Mouse (Mus musculus) stomach, embryonic 15.5 days (tissue): ENCODE results near the gene Wdr82. TPM values are rescaled to one million over a fixed set of nuclear protein-coding genes. Genes with fewer than 3 reads are reported as not detected.
A peak's percentile ranks its signal among the peaks of the same experiment; 100 is the strongest.

Experiments used
- ATAC-seq: fragments of 200-750 bp; cut with Nextera tagmentation; 2 replicates; pipeline ENCODE4 v1.8.0; 2017; ENCODE audit warnings: low read depth, moderate number of reproducible peaks, moderate TSS enrichment; ENCODE audit not compliant: insufficient read depth, low FRiP score
- H3K27ac ChIP-seq: fragments of 300-500 bp; sonication (generic); 2 replicates; pipeline ENCODE4 v1.5.1; 2015; ENCODE audit warnings: mild to moderate bottlenecking, inconsistent platforms
- H3K27me3 ChIP-seq: fragments of 300-500 bp; sonication (generic); replicated peaks from 2 replicates; pipeline ENCODE4 v1.6.1; 2015; ENCODE audit warnings: inconsistent platforms
- H3K36me3 ChIP-seq: fragments of 300-500 bp; sonication (generic); 2 replicates; pipeline ENCODE4 v1.6.1; 2015; ENCODE audit warnings: inconsistent platforms
- H3K4me1 ChIP-seq: fragments of 300-500 bp; sonication (generic); 2 replicates; pipeline ENCODE4 v1.6.1; 2015; ENCODE audit warnings: inconsistent platforms
- H3K4me2 ChIP-seq: fragments of 300-500 bp; sonication (generic); 2 replicates; pipeline ENCODE4 v1.6.1; 2015; ENCODE audit warnings: mild to moderate bottlenecking, inconsistent platforms
- H3K4me3 ChIP-seq: fragments of 300-500 bp; sonication (generic); replicated peaks from 2 replicates; pipeline ENCODE4 v1.5.1; 2015; ENCODE audit warnings: inconsistent platforms
- H3K9ac ChIP-seq: fragments of 300-500 bp; sonication (generic); 2 replicates; pipeline ENCODE4 v1.6.1; 2015; ENCODE audit warnings: inconsistent platforms
- H3K9me3 ChIP-seq: fragments of 300-500 bp; sonication (generic); 2 replicates; pipeline ENCODE4 v1.6.1; 2016; ENCODE audit warnings: inconsistent platforms
- WGBS: fragments of 180-500 bp; shearing (Covaris S2); methylation state at CpG from one replicate; pipeline ENCODE4 v1.1.7; 2015; 5-methylcytosine and 5-hydroxymethylcytosine counted together
- microRNA counts: library from miRNA; unstranded; fragments of <30 nt; microRNA quantifications from one replicate; lab custom pipeline; 2016
- microRNA-seq: library from miRNA; unstranded; fragments of <30 nt; microRNA quantifications from one replicate; pipeline ENCODE4, GENCODE M21; 2016
- polyA plus RNA-seq: library from polyadenylated mRNA; unstranded; fragments of >200 nt; fragmentation: Nextera tagmentation; extraction: Ambion mirVana; gene quantifications from 2 replicates; pipeline ENCODE4 v1.2.1, GENCODE M21; 2015

The Wdr82 gene
- polyA plus RNA-seq, 1 experiment from 2014 or later, result 20.4 TPM

DNA sequence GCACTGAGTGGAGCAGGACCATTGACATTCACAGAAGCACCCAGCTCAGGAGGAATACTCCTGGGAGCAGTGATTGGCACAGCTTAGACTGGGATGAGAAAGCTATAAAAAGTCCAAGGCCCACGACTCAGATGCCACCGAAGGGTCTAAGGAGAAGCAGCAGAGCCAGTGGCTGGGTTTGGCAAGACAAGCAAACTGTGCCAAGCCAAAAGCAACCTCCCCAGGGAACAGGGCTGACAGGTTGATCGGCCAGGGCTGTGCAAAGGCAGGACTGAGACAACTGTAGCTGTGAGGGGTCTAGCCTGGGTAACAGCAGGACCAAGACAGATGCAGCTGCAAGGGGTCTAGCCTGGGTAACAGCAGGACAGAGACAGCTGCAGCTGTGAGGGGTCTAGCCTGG is 62.2 kb downstream of the Wdr82 start:
- Histone ChIP-seq H3K36me3 (peaks cover 46% of the 10 kb centered on the region), H3K4me3 (no peak overlapping the region), H3K9ac (no peak overlapping the region), H3K4me2 (no peak overlapping the region), H3K4me1 (0 out of 2 replicates have a peak, but pooled peaks cover 4% of the 10 kb centered on the region), H3K9me3 (no peaks in the 10 kb centered on the region), H3K27me3 (no peaks in the 10 kb centered on the region), H3K27ac (no peak overlapping the region)
- 87% methylated on average over 3 of the region's 3 CpGs for WGBS
- no peak for ATAC-seq

- no peak overlapping the region for H3K27ac ChIP-seq
- H3K36me3 ChIP-seq, result peaks cover 56% of the 10 kb centered on the region
- H3K4me1 ChIP-seq, result 0 out of 2 replicates have a peak, but pooled peaks cover 4% of the 10 kb centered on the region
- no peak overlapping the region for H3K9ac ChIP-seq
- no peak overlapping the region for H3K4me3 ChIP-seq
- no peak for ATAC-seq
- 78% methylated on average over 6 of the region's 6 CpGs for WGBS
- no peaks in the 10 kb centered on the region for H3K9me3 ChIP-seq
- no peaks in the 10 kb centered on the region for H3K27me3 ChIP-seq
- H3K4me2 ChIP-seq, result no peak overlapping the region
Observed at GRCm38 (mm10) chr9:106233953-106234352, 63.2 kb downstream of the Wdr82 start.

GRCm38 (mm10) chr9:106235194-106235830 is 64.6 kb downstream of the Wdr82 start:
- 0 out of 2 replicates have a peak, but pooled peaks cover 4% of the 10 kb centered on the region for H3K4me1 ChIP-seq
- WGBS, result 89% methylated on average over 23 of the region's 23 CpGs
- no peak for ATAC-seq
- peaks cover 66% of the 10 kb centered on the region for H3K36me3 ChIP-seq
- H3K27me3 ChIP-seq, result no peaks in the 10 kb centered on the region
- no peak overlapping the region for H3K4me3 ChIP-seq
- H3K4me2 ChIP-seq, result no peak overlapping the region
- no peak overlapping the region for H3K27ac ChIP-seq
- H3K9ac ChIP-seq, result no peak overlapping the region
- no peaks in the 10 kb centered on the region for H3K9me3 ChIP-seq

DNA sequence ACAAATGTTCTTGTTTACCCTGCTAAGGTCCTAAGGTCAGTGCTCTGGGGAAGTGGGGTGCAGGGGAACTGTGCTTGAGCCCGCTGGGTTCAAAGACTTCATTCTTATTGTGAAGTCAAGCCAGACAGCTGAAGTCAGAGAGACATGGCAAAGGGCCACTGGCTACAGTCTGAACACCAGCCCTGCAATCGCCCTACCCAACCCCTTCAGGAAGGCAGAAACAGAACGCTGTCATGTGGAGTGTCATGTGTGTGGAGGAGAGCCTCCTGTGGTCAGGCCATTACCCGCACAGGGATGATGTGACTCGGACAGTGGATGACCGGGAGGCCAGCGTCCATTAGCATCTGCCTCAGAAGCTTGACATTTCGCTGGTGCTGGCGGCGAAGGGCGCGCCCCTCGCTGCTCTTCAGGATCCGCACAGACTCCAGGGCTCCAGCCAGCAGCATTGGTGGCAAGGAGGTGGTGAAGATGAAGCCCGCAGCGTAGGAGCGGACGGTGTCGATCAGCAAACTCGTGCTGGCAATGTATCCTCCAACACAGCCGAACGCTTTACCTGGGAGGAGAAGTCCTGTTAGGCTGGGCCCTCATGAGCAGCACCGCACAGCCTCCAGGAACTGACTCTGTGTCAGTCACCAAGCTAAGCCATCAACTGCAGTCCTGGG is 65.6 kb downstream of the Wdr82 start:
- Histone ChIP-seq H3K4me1 (no peaks in the 10 kb centered on the region), H3K4me2 (no peak overlapping the region), H3K4me3 (no peak overlapping the region), H3K27me3 (no peaks in the 10 kb centered on the region), H3K9ac (no peak overlapping the region), H3K36me3 (peaks cover 74% of the 10 kb centered on the region), H3K9me3 (no peaks in the 10 kb centered on the region), H3K27ac (no peak overlapping the region)
- no peak for ATAC-seq
- 91% methylated on average over 23 of the region's 23 CpGs for WGBS

DNA sequence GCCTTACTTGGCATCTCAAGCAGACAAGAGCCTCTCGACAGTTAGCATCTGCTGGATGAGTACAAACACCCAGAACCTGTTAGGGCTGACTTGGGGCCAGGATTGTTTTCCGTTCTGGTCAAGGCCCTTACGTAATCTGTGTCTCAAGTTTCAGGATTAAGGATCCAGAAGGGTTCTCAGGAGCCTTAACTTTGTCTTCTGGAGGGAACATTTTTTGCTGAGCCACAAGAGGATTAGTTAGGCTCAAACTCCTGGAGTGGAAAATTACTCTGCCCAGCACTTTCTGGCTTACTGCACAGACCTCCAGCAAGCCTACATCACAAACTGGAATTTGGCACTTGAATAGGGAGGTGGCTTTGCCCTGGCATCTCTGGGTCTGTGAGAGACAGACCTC is 66.1 kb downstream of the Wdr82 start:
- WGBS, result 75% methylated on average over 3 of the region's 3 CpGs
- Histone ChIP-seq H3K9me3 (no peaks in the 10 kb centered on the region), H3K9ac (no peak overlapping the region), H3K27ac (no peak overlapping the region), H3K4me1 (no peaks in the 10 kb centered on the region), H3K4me2 (no peak overlapping the region), H3K4me3 (no peak overlapping the region), H3K36me3 (peaks cover 79% of the 10 kb centered on the region), H3K27me3 (no peaks in the 10 kb centered on the region)
- no peak for ATAC-seq

GRCm38 (mm10) chr9:106237401-106237800 is 66.7 kb downstream of the Wdr82 start:
- H3K4me1 ChIP-seq, result no peaks in the 10 kb centered on the region
- no peak overlapping the region for H3K27ac ChIP-seq
- no peaks in the 10 kb centered on the region for H3K9me3 ChIP-seq
- H3K4me3 ChIP-seq, result no peak overlapping the region
- H3K4me2 ChIP-seq, result no peak overlapping the region
- ATAC-seq, result no peak
- H3K27me3 ChIP-seq, result no peaks in the 10 kb centered on the region
- no peak overlapping the region for H3K9ac ChIP-seq
- WGBS, result 86% methylated on average over 8 of the region's 8 CpGs
- peaks cover 85% of the 10 kb centered on the region for H3K36me3 ChIP-seq

DNA sequence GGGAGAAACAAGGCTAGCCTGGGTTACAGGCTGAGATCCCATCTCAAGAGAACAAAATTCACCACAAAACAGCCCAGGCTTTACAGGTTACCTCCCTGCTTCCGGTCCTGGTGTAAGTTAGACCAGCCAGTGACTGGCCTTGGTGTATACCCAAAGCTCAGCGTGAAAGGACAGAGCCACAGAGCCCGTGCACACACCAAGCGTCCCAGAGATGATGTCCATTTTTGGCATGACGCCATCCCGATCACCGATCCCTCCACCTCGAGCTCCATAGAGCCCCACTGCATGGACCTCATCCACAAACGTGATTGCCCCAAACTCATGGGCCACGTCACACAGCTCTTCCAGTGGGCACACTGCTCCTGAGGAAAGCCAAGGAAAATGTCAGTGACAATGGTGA is 67.2 kb downstream of the Wdr82 start:
- Histone ChIP-seq H3K36me3 (peaks cover 85% of the 10 kb centered on the region), H3K4me3 (no peak overlapping the region), H3K4me1 (no peaks in the 10 kb centered on the region), H3K9me3 (no peaks in the 10 kb centered on the region), H3K4me2 (no peak overlapping the region), H3K27me3 (no peaks in the 10 kb centered on the region), H3K9ac (no peak overlapping the region), H3K27ac (no peak overlapping the region)
- no peak for ATAC-seq
- 89% methylated on average over 10 of the region's 10 CpGs for WGBS

MicroRNAs encoded within 50 kb of the gene (microRNA counts, 519-probe panel; counts per million panel counts)
- 4,368 counts per million, percentile 97 among the panel's probes with 10 or more counts for microRNA mmu-let-7g (lab: Ali Mortazavi, UCI)

Small RNA genes lying within 50 kb of the gene (microRNA-seq; reads per million reads assigned to microRNA genes)
- gene Mir135a-1, result 12.6 reads per million, percentile 28 among the genes with 10 or more reads in this experiment
- 71,869 reads per million, percentile 100 among the genes with 10 or more reads in this experiment for gene Mirlet7g

Other genes with a start within 250 kb of the Wdr82 start
- 2.8 and 2.9 TPM in 2 replicates for gene Col6a5, start 210.3 kb upstream of the Wdr82 start, polyA plus RNA-seq
- gene Col6a4, start 74.1 kb upstream of the Wdr82 start, polyA plus RNA-seq, result 32.4 and 41.9 TPM in 2 replicates
- 2.8 and 3.1 TPM in 2 replicates for gene Glyctk, start 12.8 kb upstream of the Wdr82 start, polyA plus RNA-seq
- 39.0 and 42.0 TPM in 2 replicates for gene Ppm1m, start 28.8 kb downstream of the Wdr82 start, polyA plus RNA-seq
- 53.9 and 64.0 TPM in 2 replicates for gene Twf2, start 32.2 kb downstream of the Wdr82 start, polyA plus RNA-seq
- gene Tlr9, start 51.7 kb downstream of the Wdr82 start, polyA plus RNA-seq, result 0.12 and 0.15 TPM in 2 replicates
- gene Alas1, start 77.7 kb downstream of the Wdr82 start, polyA plus RNA-seq, result 109 TPM in 2 replicates
- 24.7 and 25.4 TPM in 2 replicates for gene Poc1a, start 110.1 kb downstream of the Wdr82 start, polyA plus RNA-seq
- gene Dusp7, start 197.7 kb downstream of the Wdr82 start, polyA plus RNA-seq, result 16.8 and 17.1 TPM in 2 replicates